Mouse (Mus musculus) liver, embryonic 16.5 days (tissue): ENCODE results near the gene Srf. TPM values are rescaled to one million over a fixed set of nuclear protein-coding genes. Genes with fewer than 3 reads are reported as not detected.

Experiments
- ATAC-seq: fragments of 200-750 bp; cut with Nextera tagmentation; 2 replicates; pipeline ENCODE4 v1.8.0; 2017; ENCODE audit warnings: low read depth, mild to moderate bottlenecking, moderate number of reproducible peaks, moderate library complexity
- H3K27ac ChIP-seq: fragments of 300-500 bp; sonication (generic); 2 replicates; pipeline ENCODE4 v1.5.1; 2014; ENCODE audit warnings: mild to moderate bottlenecking, low read length
- H3K27me3 ChIP-seq: fragments of 300-500 bp; sonication (generic); 2 replicates; pipeline ENCODE4 v1.6.1; 2014; ENCODE audit warnings: low read depth, low read length, mixed read lengths; ENCODE audit not compliant: control insufficient read depth, insufficient read depth
- H3K36me3 ChIP-seq: fragments of 300-500 bp; sonication (generic); 2 replicates; pipeline ENCODE4 v1.6.1; 2014; ENCODE audit warnings: mild to moderate bottlenecking; ENCODE audit not compliant: control insufficient read depth, insufficient read depth
- H3K4me1 ChIP-seq: fragments of 300-500 bp; sonication (generic); 2 replicates; pipeline ENCODE4 v1.6.1; 2014; ENCODE audit warnings: low read depth, low read length, mixed read lengths; ENCODE audit not compliant: control insufficient read depth
- H3K4me2 ChIP-seq: fragments of 300-500 bp; sonication (generic); 2 replicates; pipeline ENCODE4 v1.6.1; 2014; ENCODE audit warnings: low read depth, low read length, mixed read lengths
- H3K4me3 ChIP-seq: fragments of 300-500 bp; sonication (generic); 2 replicates; pipeline ENCODE4 v1.5.1; 2014; ENCODE audit warnings: low read depth, mild to moderate bottlenecking, low read length
- H3K9ac ChIP-seq: fragments of 300-500 bp; sonication (generic); 2 replicates; pipeline ENCODE4 v1.6.1; 2014; ENCODE audit warnings: low read depth, low read length
- H3K9me3 ChIP-seq: fragments of 300-500 bp; sonication (generic); replicated peaks from 2 replicates; pipeline ENCODE4 v1.6.1; 2016; ENCODE audit warnings: low read length; ENCODE audit not compliant: control insufficient read depth
- whole genome bisulfite sequencing: fragments of 180-500 bp; shearing (Covaris S2); extraction: QIAGEN DNeasy Blood & Tissue Kit; methylation state at CpG from one replicate; pipeline ENCODE4 v1.1.7; 2014; ENCODE audit not compliant: insufficient replicate concordance; 5-methylcytosine and 5-hydroxymethylcytosine counted together
- polyA plus RNA-seq: library from polyadenylated mRNA; unstranded; fragments of >200 nt; fragmentation: Nextera tagmentation; extraction: Ambion mirVana; gene quantifications from 2 replicates; pipeline ENCODE4 v1.2.1, GENCODE M21; 2015

The Srf gene
- polyA plus RNA-seq, 1 experiment from 2014 or later = 2.0 TPM

DNA sequence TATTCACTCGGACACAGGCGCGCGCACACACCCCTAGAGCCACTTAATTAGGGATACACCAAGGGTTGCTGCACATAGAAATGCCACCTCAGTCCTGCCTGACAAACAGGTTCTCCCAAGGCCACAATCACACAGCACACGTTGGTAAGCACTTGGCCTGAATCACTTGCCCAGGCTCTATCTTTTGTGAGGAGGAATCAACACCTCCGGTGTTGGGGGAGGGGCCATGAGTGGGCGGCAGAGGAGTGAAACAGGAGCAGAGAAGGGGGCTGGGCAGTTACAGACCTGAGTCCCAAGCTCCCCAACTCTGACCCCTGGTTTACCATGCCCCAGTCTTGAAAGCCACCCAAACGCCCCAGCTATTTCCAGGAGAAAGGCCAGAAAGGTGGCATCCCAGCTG is 9.0 kb downstream of the Srf start:
- WGBS = 37% methylated on average over 8 of the region's 8 CpGs
- no peak for ATAC-seq
- Histone ChIP-seq H3K36me3 (peaks cover 6% of the 10 kb centered on the region; the same call in 1 of the 2 replicates), H3K4me2 (no peak overlapping the region), H3K4me1 (peaks cover 3% of the 10 kb centered on the region; the same call in 1 of the 2 replicates), H3K27me3 (peaks cover 22% of the 10 kb centered on the region), H3K4me3 (no peak overlapping the region), H3K9ac (no peak overlapping the region), H3K9me3 (no peaks in the 10 kb centered on the region), H3K27ac (no peak overlapping the region)

DNA sequence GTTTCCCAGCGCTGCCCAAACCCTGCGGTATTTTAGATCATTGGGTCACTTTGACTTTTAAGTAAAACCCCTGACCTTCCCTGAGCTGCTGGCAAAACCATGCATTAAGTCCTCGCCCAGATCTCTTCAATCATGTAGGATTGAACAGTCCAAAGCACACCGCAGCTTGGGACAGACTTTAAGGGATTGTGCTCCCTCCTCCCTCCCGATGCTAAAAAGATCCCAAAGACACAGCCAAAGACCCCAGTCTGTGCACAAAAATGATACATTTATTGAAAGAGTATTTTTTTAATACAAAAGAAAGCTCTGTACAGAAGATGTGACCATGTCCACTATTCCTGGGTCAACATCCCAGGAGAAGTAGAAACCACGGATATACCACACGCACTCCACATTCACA is 9.4 kb downstream of the Srf start:
- Histone ChIP-seq H3K9ac (no peak overlapping the region), H3K27me3 (peaks cover 22% of the 10 kb centered on the region), H3K27ac (no peak overlapping the region), H3K4me3 (peak overlapping the region; percentile 56), H3K4me2 (peak overlapping the region; percentile 64), H3K9me3 (no peaks in the 10 kb centered on the region), H3K4me1 (peaks cover 3% of the 10 kb centered on the region; the same call in 1 of the 2 replicates), H3K36me3 (peaks cover 6% of the 10 kb centered on the region; the same call in 1 of the 2 replicates)
- ATAC-seq = no peak
- 29% methylated on average over 7 of the region's 7 CpGs for WGBS

DNA sequence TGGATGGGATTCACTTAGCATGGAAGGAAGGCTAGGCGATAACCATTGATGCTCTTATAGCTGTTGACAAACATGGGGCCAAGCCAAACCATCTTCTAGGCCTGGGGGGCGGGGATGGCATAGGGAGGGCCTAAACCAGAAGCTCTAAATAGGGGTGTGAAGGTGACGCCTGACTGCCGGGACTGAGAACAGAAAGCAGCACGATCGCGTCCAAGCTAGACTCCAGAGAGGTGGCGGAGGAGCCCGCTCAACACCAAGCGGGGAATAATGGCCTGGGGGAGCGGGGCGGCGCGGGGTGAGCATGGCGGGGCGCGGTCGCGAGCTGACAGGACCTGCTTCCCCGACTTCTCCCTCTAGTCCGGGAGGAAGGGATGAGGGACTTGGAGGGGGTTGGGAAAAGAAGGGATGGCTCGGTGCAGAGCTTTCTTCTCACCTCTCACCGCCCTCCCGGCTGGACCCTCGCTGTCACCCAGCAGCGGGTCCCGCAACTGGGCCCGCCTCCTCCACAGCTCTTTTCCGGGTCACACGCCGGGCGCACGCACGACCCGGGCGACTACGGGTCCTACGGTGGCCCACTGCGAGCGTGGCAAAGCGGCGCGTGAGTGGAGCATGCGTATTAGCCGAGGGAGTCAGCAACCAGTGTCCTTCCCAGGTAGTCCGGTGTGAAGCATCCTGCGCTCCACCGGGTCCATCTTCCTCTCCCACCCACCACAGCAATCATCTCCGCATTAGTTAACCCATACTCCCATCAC is 10.0 kb downstream of the Srf start, which contains the start of gene Cul9:
Gene Cul9, minus strand, starts transcription at position 576 of the 752 bp plus-strand sequence.
- WGBS = 4% methylated on average over 47 of the region's 49 CpGs
- Histone ChIP-seq H3K4me1 (peaks cover 3% of the 10 kb centered on the region; the same call in 1 of the 2 replicates), H3K27ac (no peak within 1 kb of the TSS), H3K4me3 (peak within 1 kb of the TSS; percentile 56), H3K36me3 (peaks cover 6% of the 10 kb centered on the region; the same call in 1 of the 2 replicates), H3K9me3 (no peaks in the 10 kb centered on the region), H3K4me2 (peak within 1 kb of the TSS; percentile 64), H3K9ac (peak within 1 kb of the TSS; percentile 44), H3K27me3 (peaks cover 22% of the 10 kb centered on the region)
- peak; percentile 50; the same call in 1 of the 2 replicates for ATAC-seq

DNA sequence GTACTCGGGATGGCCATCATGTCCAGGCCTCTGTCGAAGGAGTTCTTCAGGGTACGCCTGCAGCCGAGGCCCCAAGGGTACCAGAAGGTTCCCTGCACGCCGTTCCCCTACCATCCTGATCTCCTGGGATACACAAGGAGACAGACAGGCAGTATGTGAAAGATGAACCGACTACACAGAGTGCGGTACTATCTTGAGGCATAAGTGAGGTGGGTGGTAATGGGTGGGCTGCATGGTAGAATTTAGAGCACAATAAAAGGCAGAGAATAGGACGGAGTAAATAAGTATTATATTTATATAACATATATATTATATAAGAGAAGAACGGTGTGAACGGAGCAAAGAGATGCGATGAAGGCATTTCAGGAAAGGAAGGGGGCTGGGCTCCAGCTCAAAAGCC is 12.3 kb downstream of the Srf start:
- Histone ChIP-seq H3K36me3 (peaks cover 4% of the 10 kb centered on the region; the same call in 1 of the 2 replicates), H3K27ac (no peak overlapping the region), H3K27me3 (peaks cover 24% of the 10 kb centered on the region), H3K4me2 (no peak overlapping the region), H3K4me3 (no peak overlapping the region), H3K9me3 (no peaks in the 10 kb centered on the region), H3K9ac (no peak overlapping the region), H3K4me1 (peaks cover 3% of the 10 kb centered on the region; the same call in 1 of the 2 replicates)
- 84% methylated on average over 12 of the region's 12 CpGs for WGBS
- ATAC-seq = no peak

DNA sequence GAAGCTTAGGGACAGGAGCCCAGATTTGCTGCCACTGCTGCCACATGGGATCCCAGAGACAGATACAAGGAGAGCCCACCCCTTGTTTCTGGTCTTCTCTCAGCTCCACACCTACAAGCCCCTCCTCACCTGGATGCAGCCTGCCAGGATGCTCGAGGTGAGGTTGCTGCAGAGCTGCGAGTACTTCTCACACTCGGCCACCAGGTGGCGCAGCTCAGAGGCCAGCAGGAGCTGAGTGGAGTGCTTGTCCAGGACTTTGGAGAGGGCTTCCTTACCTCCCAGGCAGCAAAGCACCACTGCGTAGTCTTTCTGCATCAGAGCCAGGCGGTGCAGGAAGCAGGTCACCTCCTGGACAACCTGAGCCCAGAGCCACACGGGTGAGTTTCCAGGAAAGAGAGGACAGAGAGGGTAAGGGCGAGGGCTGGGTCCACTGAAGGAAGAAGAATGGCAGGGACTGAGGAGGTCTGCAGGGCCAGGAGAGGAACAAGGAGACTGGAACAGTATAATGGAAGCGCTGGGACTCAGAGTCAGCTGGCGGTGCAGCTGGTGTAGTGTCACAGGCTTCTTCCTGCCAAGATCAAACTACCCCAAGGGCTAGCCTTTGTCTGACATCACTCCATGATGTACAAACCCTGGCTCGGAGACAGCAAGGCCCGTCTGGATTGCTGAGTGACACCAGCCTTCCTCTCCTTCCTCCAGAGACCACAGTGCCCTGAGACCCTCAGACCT is 30.2 kb downstream of the Srf start:
- no peaks in the 10 kb centered on the region for H3K4me1 ChIP-seq
- ATAC-seq = peak; percentile 35; the same call in 1 of the 2 replicates

DNA sequence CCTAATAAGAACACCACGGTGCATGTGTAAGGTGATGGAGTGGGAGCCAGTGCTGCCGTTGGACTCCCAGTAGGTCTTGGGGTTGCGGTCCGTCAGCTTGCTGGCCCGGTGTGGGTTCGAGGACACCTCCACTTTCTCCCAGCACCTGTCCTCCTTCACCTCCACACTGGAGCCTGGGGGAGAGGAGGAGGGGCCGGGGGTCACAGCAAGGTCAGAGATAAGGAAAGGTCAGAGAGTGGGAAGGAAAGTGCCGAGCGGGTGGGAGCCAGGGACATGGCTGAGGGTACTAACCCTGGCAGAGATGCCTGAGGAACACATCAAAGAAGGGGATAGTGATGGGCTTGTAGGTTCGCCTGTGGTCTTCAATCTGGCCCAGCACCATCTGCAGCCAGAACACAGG is 30.9 kb downstream of the Srf start:
- no peak overlapping the region for H3K27ac ChIP-seq
- no peaks in the 10 kb centered on the region for H3K9me3 ChIP-seq
- 64% methylated on average over 10 of the region's 10 CpGs for WGBS
- no peak overlapping the region for H3K4me2 ChIP-seq
- H3K36me3 ChIP-seq = no peaks in the 10 kb centered on the region
- H3K9ac ChIP-seq = no peak overlapping the region
- no peak for ATAC-seq
- no peaks in the 10 kb centered on the region for H3K4me1 ChIP-seq
- H3K4me3 ChIP-seq = no peak overlapping the region
- H3K27me3 ChIP-seq = peaks cover 7% of the 10 kb centered on the region; the same call in 1 of the 2 replicates

More for the DNA sequence above, 30.2 kb downstream of the Srf start:
- Histone ChIP-seq H3K9me3 (no peaks in the 10 kb centered on the region), H3K27ac (no peak overlapping the region), H3K36me3 (no peaks in the 10 kb centered on the region), H3K4me2 (no peak overlapping the region), H3K9ac (no peak overlapping the region), H3K27me3 (peaks cover 4% of the 10 kb centered on the region; the same call in 1 of the 2 replicates), H3K4me3 (no peak overlapping the region)
- 33% methylated on average over 12 of the region's 12 CpGs for WGBS

DNA sequence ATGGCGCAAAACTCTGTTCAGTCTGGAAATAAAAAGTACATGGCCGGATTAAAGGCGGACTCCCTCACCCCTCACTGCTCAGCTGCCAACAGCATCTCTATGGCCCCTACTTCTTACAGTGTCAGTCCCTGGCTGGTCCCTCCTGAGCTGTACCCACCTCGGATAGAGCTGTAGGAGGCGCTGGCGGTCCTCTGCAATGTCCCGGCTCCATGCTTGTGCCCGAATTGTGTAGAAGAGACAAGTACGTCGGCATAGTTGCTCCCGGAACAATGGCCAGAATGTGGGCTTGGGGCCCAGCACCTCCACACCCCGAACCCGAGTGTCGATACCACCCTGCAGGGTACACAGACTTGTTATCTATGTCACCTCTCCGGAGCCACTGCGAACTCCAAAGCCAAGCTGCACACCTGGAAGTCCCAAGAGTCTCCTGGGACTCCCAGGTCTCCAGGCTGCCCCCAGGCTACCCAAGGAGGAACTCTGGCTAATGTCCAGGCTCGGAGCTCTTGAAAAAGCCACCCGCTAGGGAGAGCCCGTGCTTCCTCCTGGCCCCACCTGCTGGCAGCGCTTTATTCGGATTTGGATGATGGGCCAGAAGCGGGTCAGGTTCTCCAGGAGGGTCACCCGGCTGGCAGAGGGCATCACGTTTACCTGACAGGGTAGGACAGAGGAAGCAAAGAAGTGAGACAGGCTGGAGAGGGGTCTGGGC is 33.9 kb downstream of the Srf start:
- Histone ChIP-seq H3K9ac (no peak overlapping the region), H3K9me3 (no peaks in the 10 kb centered on the region), H3K4me2 (no peak overlapping the region), H3K36me3 (no peaks in the 10 kb centered on the region), H3K4me1 (no peaks in the 10 kb centered on the region), H3K27me3 (peaks cover 12% of the 10 kb centered on the region; the same call in 1 of the 2 replicates), H3K4me3 (no peak overlapping the region), H3K27ac (no peak overlapping the region)
- ATAC-seq = no peak
- 46% methylated on average over 24 of the region's 24 CpGs for WGBS

DNA sequence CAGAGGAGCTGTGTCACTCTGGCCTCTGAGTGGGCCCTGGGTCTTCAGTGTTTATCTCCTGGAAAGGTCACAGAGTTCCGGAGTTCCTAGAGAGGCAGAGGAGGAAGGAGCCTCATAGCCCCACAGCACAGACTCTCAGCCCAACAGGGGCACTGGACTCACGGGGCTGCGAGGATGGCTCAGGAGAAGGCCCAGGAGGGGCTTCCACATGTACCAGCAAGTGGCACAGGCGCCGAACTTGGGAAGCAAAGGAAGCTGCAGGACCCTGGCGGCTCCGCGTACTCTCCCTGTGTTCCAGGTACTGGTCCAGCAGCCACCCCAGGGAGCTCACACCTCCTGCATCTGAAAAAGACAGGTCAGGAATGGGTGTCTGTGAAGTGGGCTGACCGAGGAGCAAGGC is 34.8 kb downstream of the Srf start:
- 63% methylated on average over 9 of the region's 9 CpGs for WGBS

More for the DNA sequence above, 34.8 kb downstream of the Srf start:
- no peaks in the 10 kb centered on the region for H3K4me1 ChIP-seq
- H3K27ac ChIP-seq = no peak overlapping the region
- H3K4me3 ChIP-seq = 0 out of 2 replicates have a peak overlapping the region, but pooled peaks have one; percentile 11
- H3K9me3 ChIP-seq = no peaks in the 10 kb centered on the region
- no peaks in the 10 kb centered on the region for H3K36me3 ChIP-seq
- H3K4me2 ChIP-seq = peak overlapping the region; percentile 15; the same call in 1 of the 2 replicates
- H3K9ac ChIP-seq = no peak overlapping the region
- no peak for ATAC-seq
- peaks cover 12% of the 10 kb centered on the region; the same call in 1 of the 2 replicates for H3K27me3 ChIP-seq
